Mouse (Mus musculus) cerebellum, postnatal 4 days (tissue): Measurements from ENCODE around the gene Dnah8.

Source experiments
- DNase-seq, 2 experiments: peaks; one replicate each; pipeline ENCODE4 v3.0.0; 2022; ENCODE audit warnings: low spot score in 2 of 2, mixed read lengths in 1 of 2

Gene Dnah8

DNA sequence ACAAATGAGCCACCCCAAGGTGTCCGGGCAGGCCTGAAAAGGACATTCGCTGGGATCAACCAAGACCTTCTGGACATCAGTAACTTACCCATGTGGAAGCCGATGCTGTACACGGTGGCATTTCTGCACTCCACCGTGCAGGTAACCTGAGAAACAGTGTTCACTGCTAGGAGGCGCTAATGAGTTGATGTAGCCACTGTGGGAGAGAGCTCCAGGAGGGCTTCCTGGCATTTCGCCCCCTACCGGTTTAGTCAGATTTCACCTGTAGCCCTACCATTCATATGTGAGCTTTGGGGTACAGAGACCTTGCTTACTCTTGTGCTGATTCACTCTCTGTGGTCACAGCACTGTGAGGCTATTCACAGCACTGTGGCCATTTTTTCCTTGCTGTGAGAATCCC is 195.0 kb downstream of the Dnah8 start:
- no peak for DNase-seq

DNA sequence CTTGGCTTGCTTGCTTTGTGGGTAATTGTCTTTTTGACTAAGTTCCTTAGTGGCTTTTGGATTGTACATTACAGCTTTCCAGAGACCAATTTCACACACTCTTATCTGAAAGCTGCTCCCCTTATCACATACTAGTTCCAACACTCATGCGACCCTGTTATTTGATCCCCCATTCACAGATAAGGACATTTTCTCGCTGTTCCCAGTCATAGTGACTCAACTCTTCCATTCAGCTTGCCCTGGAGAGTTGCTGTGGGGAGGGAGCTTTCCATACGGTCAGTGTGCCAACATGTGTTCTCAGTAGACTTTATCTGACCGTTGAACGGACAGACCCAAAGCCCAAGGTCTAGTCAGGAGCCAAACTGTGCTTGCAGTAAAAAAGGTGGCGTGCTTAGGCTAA is 197.0 kb downstream of the Dnah8 start:
- no peak for DNase-seq

DNA sequence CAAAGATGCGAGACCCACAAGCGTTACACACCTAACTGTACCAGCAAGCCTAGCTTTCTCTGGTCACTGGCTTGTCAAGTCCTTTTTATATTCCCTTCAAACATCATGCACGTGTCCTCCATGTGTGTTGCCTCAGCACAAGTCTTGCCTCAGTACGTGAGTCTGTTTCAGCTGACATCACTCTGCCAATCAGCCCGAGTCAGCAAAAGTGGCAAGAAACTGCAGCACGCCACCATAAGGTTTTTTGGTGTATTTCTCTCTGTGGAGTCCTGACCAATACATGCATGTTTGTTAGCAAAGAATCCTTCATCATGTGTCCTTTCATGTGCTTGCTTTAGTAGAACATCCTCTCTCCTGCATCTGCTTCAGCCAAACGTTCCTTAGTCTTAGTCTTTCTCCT is 200.3 kb downstream of the Dnah8 start:
- DNase-seq = no peak

DNA sequence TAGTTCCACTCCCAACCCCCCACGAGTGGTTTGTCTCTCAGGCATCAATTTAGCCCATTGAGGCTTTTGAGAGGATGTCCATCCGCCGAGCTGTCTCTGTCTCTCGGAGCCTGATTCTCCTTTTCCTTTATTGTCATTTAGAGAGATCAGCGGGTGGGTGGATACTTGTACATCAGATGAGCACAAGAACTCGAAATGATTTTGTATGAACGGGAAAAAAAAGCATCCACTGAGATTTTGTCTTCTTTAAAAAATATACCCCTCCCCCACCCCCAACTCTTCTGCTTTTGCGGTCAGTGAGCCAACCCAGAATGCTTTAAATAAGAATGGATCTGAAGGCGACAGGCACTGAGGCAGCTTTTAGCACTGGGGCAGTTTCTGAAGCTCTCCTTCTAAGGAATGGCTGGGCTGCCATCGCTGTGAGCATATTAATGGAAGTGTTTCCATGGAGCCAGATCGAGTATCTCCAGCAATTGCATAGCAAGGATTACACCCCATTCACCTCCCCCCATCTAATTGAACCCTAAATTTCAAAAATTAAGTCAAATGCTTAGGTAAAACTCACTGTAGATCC is 201.7 kb downstream of the Dnah8 start:
- DNase-seq = no peak

DNA sequence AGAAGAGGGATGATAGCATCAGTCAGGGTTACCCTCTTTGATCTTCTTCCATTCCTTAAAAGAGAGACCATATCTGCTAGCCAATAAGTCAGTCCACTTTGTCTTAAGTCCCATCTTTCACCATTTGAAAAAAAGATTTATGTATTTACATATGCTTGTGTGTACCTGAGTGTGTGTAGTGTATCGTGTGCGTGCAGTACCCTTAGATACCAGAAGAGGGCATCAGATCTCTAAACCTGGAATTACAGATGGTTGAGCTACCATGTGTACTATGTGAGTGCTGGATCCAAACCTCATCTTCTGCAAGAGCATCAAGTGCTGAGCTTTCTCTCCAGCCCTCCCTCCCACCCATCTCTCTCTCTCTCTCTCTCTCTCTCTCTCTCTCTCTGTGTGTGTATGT is 207.0 kb downstream of the Dnah8 start:
- DNase-seq = no peak

DNA sequence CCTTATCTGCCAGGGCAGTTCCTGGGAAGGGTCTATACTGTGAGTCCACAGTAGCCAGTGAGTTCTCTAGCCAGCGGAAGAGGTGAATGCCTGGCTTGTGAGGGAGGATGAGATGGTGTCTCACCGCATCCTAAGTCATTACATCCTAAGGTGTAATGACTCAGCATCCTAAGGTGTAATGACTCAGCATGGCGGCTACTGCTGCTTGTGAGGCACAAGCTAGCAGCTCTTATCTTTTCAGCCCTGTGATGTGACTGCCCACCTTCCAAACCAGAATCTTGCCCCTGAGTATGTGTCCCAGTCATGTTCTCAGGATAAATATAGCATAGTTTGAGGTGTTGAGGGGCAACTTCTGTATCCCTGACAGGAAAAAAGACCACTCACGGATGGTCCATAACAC is 211.3 kb downstream of the Dnah8 start:
- DNase-seq = no peak

DNA sequence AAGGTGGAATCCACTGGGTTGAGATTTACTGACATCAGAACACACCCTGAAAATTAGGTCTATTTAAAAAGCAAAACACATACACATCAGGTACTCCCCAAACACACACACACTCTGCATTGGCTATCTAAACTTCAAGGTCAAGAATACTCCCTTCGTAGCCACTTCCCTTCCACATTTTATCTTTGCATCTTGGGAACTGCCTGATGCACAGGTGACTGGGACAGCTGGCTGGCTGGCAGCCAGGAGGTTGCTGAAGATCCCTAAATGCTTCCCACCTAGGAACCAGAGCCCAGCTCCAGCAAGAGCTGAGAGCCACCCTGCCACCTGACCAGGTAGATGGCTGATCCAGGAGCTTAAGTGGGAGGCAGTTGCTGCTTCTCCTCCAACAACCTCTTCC is 212.9 kb downstream of the Dnah8 start:
- no peak for DNase-seq

DNA sequence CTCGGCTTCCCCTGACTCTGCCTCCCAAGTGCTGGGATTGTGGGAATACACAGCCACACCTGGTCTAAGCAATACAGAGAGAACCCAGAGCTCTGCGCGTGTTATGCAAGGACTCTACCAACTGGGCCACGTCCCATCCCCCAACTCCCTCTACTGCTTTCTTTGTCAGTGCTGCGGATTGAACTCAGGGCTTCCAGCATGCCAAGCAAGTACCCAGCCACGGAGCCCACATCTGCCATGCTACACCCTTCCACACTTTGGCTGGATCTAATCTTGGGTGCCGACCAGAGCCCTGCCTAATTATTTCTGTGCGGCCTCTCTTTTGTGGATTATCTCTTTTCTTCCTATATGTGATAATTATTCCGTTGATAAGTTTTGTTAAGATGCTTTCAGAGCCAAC is 215.9 kb downstream of the Dnah8 start:
- DNase-seq = no peak

DNA sequence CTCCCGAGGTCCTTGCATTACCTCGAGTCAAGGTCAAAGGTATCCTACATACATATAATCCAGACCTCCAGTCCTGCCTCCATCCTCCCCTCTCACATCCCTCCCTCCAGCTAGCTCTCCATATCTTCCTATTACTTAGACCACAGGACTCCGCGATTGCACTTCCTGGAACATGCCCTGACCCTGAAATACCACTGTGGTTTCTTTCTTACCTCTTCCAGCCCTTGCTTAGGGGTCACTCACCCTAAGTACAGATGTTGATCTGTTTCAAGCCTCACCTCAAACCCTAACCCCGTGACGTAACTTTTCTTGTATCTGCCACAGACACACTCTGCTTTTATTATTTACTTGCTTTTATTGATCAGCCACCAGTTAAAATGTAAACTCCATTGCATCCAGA is 218.2 kb downstream of the Dnah8 start:
- no peak for DNase-seq

DNA sequence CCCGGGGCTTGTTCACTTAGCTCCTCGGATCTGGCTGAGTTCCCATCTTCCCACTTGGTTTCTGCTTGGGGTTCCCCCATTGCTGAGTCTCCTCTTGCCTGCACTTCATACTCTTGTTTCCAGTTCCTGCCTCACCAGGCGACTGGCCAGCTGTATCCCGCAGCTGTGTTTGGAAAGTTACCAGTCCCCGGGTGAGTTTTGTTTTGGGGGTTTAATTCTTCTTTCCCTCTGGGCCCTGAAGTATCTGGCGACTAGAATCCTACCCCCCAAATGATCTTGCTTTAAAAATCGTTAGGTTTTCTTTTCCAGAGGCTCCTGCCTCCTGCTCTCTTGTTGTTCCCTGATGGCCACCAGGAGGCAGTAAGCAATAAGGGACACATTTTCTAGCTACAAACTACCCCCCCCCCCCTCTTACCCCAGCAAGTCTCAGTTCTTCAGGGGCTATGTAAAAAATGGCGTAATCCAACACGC is 220.2 kb downstream of the Dnah8 start:
- DNase-seq = peak in 1 of 2 experiments; percentile 46

DNA sequence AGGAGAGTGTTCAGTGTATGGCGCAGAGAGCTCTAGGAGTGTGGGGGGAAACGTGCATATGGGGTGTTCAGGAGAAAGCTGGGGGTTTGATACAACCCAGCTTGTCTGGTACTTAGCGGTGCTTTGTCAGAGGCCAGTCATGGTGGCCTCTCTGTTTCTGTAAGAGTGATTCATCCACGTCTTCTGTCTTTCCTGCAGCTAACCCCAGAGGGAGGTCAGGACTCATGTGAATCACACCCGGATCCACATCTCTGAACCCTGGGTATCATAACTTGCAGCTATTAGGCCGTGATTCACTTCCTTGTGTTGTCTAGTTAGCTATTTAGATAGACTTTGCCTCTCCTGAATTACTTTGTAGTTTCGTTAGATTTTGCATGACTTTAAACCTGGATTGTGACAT is 223.3 kb downstream of the Dnah8 start:
- no peak for DNase-seq

DNA sequence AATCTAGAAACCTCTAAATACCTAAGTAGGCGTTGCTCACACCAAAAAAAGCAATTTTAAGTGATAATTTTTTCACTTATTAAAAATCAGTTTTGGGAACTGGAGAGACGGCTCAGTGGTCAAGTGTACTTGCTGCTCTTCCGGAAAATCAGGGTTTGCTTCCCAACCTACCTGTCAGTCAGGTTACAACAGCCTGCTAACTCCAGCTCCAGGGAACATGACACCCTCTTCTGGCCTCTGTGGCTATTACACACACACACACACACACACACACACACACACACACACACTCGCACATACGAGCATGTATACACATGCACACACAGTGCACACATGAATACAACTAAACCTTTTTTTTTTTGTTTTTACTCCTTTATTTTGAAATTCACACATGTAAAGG is 223.9 kb downstream of the Dnah8 start:
- DNase-seq = no peak

DNA sequence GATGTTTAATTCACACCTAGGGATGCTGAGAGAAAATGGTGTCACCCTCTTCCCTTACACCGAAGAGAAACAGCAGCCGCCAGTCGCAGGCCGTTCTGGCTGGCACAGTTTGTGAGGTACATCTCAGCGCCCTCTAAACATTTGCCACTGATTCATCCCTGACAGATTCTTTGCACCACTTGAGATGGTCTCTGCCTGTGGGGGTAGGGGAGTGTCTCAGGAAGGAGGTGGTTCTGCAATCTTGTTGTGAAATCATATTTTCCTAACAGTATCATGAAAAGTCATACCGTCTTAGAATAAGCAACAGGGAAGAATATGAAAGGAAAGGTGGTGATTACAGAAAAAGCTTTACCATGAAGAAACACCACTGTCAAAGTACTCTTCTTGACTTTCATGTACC is 224.7 kb downstream of the Dnah8 start:
- DNase-seq = no peak

DNA sequence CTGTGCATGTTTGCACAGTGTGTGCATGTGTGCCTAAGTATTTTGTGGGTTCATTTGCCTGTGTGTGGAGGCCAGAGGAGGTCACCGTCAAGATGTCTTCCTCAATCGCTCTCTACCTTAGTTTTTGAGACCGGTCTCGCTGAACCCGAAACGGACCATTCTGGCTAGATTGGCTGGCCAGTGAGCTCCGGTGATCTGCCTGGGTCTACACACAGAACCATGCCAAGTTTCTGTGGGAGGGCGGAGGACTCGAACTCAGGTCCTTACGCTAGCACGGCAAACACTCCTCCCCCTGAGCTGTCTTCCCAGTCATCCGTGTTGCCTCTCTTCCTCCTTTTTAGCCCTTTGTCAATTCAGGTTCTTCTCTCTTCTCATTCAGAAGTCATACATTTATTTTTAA is 225.7 kb downstream of the Dnah8 start:
- no peak for DNase-seq

DNA sequence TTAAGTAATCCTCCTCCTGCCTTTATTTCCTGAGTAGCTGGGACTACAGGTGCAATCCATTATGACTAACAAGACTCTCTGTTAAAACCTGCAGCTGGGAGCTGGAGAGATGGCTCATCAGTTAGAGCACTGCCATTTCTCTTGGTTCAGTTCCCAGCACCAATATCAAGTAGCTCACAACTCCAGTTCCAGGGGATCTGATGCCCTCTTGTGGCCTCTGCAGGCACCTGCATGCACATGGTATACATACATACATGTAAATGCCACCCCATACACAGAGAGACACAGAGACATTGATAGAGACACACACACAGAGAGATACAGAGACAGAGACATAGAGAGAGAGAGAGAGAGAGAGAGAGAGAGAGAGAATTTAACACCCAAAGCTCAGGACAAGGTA is 228.2 kb downstream of the Dnah8 start:
- no peak for DNase-seq

DNA sequence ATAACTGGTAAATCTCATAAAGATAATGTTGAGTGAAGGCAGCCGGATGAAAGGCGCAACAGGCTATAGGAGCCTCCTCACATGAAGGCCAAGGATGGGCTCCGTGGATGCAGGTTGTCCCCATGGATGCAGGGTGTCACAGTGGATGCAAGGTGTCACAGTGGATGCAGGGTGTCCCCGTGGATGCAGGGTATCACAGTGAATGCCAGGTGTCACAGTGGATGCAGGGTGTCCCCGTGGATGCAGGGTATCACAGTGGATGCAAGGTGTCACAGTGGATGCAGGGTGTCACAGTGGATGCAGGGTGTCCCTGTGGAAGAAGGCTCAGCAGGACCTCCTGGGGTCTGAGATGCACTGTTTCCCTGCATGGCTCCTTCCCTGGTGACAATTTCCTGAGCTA is 233.2 kb downstream of the Dnah8 start:
- no peak for DNase-seq

DNA sequence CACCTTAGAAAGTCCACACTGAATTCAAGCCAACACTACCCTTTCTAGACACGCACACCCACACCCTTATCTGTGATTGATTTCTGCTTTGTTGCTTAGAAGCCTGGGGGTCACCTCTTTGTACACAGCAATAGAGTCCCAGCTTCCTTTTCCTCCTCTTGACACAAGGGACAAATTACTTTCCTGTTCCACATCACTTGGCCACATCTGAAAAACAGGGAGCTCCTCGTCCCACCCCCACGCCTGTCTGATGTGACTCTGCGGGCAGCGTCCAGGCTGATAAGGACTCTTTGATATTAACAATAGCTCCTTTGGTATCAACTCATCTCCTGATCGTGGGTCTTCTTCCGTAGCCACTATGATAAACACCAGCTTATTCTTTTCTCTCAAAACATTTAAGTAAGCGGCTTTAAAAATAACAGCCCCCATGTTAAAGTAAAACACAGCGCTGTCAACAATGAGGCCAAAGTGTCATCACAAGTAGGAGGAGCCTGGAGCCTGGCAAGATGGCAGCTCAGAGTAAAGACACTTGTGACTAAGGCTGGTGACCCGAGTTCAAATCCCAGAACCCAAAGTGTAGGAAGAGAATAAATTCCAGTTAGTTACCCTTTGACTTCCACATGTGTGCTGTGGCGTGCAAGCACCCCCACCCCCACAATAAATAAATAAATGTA is 234.6 kb downstream of the Dnah8 start:
- no peak for DNase-seq

DNA sequence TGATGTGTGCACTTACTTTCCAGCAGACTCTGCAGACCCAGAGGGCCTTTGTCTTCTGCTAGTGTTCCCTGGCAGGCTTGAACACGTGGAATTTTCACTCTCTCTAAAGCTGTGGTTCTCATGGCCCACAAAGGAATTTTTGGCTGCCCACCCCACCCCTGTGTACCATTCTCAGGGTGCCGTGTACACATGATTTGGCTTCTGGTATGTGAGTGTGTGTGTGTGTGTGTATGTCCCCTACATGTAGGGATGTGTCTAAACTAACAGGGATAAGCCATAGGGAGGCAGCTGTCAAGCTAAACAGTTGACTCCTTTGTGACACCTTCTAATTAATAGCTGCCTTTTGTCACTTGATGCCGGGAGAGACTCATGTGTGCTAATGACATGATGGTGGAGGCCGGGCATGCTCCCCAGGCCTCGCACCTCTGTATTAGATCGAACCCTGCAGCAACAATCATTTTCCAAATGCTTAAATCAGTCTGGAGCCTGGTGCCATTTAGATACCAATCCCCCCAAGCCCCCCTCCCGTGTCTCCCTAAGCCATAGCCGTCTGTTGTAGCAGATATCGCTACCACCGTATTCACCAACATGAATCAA is 235.9 kb downstream of the Dnah8 start:
- DNase-seq = no peak

DNA sequence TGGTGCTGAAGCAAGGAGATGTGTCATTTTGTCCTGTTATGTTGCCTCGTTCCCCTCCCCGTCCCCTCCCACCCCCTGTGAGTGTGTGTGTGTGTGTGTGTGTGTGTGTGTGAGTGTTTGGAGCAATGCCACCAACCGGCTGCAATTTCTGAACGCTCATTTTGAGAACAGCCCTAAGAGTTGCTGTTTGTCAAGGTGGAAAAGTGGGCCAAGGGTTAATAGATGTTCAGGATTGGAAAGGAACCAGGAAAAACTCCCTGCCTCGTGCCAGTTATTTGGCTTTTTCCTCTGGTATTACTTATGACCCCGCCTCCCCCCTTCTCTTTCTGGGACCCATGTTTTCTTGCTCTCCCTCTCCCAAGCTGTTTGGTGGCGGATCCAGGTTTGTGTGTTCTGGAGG is 236.5 kb downstream of the Dnah8 start:
- DNase-seq = no peak

DNA sequence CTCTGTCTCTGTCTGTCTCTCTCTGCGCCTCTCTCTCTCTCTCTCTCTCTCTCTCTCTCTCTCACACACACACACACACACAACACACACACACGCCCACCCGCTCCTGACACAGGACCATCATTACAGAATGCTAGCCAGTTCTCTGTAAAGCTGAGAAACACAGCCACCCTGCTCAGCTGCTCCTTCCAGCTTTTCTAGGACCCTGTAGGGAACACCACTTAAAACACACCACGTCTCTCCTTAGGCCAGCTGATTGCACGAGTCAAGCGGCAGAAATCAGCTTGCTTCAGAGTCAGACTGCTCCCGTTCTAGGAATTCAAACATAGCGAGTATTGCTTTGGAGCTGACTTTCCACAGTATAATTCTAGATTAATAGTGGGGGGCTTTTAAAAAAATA is 242.1 kb downstream of the Dnah8 start:
- no peak for DNase-seq

DNA sequence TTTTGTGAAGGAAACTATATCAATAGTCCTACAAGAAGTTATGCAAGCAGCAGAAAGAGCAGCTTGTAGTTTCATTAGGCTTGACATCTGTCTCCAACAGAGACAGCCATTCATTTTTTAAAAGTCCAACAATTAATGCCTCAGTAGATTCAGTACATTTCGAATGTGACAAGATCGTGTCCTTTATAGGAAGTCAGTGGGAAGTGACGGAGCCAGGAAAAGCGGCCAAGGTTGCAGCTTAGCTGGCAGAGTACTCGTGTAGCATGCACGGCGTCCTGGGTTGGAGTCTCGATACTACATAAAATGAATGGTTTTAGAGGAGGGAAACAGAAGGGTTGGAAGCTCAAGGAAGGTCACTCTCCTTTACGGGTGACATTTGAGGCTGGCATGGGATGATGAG is 242.8 kb downstream of the Dnah8 start:
- DNase-seq = peak in 1 of 2 experiments; percentile 30

DNA sequence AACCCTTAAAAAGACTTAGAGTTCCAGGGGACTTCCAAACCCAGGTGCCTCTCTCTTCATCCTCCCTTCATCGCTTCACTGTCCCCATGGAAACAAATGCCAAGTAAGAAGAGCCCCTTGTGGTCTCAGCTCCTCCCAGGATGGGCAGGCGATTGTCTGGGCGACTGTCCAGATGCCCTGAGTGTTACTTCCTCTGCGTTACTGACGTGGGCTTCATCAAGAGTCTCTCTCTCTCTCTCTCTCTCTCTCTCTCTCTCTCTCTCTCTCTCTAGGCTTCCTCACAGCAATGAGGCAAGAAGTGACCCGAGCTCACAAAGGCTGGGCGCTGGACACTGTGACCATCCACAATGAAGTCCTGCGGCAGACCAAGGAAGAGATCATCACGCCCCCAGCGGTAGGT is 246.9 kb downstream of the Dnah8 start:
- DNase-seq = no peak

DNA sequence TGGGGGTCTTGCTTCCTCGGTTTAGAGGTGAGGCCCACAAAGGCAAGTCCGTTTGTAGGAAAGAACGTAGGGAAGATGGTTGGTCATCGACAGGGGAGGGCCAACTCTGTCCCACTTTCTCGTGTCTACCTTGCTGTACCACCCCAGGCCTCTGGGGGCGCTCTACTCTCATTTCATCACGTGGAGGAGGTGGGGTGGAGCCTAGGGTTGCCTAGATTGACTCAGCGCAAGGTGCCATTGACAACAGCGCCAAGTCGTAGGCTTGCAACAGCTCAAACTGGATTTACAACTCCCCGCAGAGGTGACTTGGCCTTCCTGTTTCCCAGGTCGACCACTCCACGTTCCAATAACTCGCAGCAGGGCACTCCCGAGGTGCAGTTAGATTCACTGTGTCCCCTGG is 250.1 kb downstream of the Dnah8 start:
- no peak for DNase-seq

DNA sequence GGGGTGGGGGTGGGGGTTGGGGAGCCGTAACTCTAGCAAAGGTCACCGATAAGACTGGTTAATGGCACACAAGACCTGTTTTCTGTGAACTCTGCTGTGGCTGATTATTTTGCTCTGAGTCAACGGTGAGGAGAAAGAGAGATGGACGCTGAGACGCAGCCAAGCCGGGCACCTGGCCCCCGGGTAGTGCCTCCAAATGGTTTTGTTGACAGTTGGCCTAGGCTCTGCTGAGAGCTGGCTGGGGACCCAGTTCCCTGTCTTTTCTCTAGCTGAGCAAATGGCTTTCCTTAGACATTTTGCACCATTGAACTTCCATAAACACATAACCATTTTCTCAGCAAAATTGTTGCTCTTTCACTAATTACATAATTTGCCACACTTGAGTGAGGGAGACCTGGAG is 253.3 kb downstream of the Dnah8 start:
- DNase-seq = peak in 1 of 2 experiments; percentile 34
